Mouse (Mus musculus) ES-Bruce4 (cell line): ENCODE results near the gene Rab15.

Experiments
- CTCF ChIP-seq: IDR thresholded peaks from one replicate; pipeline ENCODE4 v1.8.1; 2011; ENCODE audit warnings: low read depth, low read length
- EP300 ChIP-seq: IDR thresholded peaks from 2 replicates; pipeline ENCODE4 v1.6.1; 2011; ENCODE audit warnings: low read depth, low read length; ENCODE audit not compliant: insufficient read depth
- POLR2A ChIP-seq: IDR thresholded peaks from one replicate; pipeline ENCODE4 v1.8.1; 2011; ENCODE audit warnings: low read length; ENCODE audit not compliant: insufficient read depth

- no peak for TF ChIP-seq EP300
- no peak for TF ChIP-seq POLR2A
- no peak for TF ChIP-seq CTCF
These were observed 11.7 kb downstream of the Rab15 start for GRCm38 (mm10) chr12:76811006-76811405.
